Mouse (Mus musculus) layer of hippocampus, postnatal 10 days (tissue): ENCODE measurements at regions not wholly inside any gene's neighbourhood (a gene's known extent, or its start where the extent isn't known, plus 50 kb on each side); places are given as distances from the start of the nearest gene placed in this dataset.

Experiments
- DNase-seq, 2 experiments: peaks; one replicate each; pipeline ENCODE4 v3.0.0; 2021; ENCODE audit warnings: low spot score in 2 of 2

DNA sequence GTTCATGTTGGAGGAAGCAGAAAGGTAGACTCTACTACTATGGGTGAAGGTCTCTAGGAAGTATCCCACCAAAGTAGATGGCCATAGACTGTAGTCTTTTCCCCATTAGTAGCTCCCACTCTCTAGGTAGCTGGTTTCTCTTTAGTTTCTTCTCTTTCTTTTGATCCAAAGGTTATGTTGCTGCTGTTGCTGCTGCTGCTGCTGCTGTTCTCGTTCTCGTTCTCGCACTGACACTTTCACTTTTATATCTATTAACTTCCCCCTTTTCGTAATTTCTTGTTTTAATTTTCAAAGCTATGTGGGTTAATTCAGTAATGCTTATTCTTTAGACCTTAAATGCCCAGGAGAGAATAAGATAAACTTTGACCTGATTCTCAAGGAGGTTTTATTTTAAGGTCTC, 58.3 kb downstream of the Tmem100 start:
- DNase-seq: no peak

DNA sequence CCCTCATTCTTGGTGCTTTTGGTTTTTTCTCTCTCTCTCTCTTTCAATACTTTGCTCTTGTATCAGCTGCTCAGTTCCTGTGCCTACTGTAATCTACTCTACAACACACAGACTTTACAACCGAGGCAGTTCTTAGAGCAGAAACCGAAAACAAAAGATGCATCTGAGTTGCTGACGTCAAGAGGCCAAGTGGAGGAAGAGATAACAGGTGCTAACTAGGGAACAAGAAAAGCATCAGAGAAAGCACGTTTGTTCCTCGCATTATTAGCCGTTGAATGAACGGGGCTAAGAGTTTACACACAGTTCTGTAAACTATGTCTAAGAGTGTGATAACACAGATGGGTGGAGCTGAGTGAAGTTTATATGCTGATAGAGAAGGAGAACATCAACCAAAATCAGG, 63.9 kb downstream of the Tmem100 start:
- no peak for DNase-seq

DNA sequence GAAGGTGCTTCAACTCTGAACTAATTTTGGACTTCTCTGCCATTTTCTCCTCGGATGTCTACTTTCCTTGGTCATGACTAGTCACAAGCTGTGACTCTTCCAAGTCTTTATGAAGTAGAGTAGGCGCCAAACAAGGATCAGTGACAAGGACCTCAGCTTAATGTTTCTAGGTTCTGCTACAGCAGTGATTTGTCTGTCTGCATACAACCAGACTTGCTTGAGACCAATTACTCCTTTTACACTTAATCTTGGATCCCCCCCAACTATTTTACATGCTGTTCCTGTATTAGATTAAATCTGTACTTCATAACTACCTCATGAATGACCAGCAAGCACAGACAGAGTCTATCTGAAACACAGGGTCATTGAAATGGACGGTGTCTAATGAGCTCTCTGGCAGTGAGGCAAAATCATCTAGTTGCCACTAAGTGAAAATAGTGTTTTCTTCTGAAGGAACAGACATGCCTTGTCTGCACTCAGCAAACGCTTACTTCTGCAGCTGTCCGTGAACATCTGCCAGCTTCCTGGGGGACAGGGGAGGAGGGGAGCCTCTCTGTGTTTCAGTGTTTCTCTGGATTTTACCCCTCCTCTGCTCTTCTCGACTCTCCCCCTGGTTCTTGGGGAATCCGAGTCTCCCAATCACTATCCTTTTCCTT, 64.7 kb downstream of the Tmem100 start:
- peak; percentile 25 to 41 for DNase-seq

DNA sequence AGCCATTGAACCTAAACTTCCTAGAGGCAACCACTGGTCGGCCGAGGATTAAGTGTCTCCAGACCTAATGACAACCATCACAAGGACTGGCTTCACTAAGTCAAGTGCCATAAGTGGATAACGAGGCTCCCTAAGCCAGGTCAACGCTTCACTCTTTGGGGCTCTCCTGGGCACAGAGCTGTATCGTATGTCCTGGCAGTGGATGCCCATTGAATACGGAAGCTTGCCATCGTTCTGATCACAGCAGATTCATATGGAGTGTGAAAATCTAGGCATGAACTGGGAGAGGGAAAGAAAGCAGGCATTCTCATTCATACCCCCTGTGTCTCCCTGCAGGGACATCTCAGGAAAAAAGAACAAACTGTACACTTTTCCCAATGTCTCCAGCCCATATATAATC, 68.3 kb downstream of the Tmem100 start:
- no peak for DNase-seq

DNA sequence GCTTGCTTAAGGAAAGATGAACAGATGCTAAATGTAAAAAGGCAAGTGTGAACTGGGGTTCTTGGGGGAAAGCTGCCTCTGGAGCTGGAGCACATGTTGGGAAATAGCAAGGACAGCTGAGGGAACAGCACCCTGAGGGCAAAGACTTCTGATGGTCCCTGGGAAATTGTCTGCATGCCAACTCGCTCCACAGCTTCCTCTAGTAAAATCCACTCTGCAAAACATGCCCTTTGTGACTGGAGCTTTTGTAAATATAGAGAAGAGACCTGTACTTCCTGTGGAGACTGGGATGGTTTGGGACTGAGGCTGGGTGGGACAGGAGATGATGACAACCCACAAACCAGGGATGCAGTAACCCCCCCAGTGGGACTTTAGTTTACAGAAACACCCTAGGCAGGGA, 69.0 kb downstream of the Tmem100 start:
- no peak for DNase-seq

DNA sequence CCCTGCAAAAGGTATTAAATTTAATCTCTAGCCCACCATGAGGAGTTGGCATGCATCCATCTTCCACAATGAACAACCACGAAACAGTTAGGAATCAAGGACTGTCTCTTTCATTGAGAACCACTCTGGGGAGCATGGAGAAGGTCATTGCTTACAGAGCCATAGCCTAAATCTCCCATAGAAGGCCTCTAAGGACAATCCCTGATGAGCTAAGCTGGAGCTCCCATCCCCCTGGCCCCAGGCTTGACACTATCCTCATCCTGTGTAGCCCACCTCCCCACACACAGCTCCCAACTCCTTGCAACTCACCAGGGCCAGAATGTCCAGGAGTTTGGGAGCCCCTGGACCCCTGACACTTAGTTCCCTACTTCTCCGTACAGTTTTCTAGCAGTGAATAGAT, 70.0 kb downstream of the Tmem100 start:
- DNase-seq: no peak

DNA sequence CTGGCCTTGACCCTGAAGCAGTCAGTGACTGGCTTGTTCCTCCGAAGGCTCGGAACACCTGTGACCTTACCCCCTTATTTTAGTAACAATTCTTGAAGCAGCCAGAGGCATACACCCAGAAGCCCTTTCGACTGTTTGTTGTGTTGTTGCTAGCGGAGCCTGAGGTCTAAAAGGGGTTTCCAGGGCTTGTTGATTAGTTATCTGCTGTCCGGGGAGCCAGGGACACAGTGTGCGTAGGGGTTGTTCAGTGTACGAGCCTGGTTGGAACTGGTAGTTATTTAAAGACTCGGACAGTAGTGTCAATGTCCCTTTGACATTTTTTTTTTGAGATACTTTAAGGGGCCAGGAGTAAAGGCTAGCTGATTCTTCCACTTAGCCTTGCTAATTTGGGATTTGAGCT, 71.1 kb downstream of the Tmem100 start:
- no peak for DNase-seq

DNA sequence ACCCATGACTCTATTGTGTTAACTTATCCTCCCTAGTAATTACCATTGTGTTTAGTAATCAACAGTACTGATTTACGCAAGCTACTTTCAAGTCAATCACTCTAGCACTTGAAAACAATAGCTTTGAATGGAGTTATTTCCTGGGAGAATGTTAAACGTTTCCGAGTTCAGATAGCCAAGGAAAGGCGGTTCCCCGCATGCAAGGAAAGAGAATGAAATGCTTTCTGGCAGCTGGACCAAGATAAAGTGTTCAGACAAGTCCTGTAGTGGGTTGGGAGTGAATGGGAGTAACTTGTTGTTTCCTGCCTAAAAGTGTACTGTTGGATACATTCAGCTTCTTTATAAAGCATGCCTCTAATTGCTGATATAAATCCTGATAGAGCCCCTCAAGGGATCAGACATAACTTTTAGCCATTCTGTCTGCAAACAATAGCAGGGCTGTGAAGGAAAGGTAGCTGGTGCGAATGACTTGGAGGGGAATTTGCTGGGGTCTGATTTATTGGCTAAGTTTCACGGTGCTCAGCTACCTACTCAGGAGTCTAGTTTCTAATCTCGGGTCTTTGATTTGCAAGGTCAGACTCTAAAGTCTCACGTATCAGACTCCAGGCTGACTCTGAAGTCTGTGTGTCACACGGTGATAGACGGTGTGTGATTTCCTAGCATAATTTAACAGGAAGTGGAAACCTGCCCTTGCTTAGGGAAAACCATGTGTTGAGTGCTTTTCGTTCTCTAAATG, 76.1 kb downstream of the Tmem100 start:
- DNase-seq: no peak

DNA sequence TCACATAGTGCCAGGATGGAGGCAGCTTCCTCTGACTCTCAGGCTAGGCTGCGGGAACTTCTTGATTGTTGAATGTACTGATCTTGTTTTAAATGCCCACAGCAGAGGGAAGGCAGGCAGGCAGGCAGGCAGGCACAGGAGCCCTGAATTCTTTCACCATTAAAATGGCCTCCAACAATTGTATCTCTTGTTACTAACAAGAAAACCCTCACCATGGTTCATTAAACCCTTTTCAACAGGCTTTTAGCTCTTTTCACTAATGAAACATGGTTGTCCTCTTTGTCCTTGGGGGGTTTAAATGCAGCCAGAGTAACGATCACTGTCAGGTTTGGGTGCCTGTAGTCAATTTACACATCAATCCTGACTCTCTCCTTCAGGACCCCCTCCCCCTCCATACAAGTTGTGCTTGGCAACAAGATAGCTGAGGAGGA, 77.8 kb upstream of the Gm45716 start:
- DNase-seq: no peak

DNA sequence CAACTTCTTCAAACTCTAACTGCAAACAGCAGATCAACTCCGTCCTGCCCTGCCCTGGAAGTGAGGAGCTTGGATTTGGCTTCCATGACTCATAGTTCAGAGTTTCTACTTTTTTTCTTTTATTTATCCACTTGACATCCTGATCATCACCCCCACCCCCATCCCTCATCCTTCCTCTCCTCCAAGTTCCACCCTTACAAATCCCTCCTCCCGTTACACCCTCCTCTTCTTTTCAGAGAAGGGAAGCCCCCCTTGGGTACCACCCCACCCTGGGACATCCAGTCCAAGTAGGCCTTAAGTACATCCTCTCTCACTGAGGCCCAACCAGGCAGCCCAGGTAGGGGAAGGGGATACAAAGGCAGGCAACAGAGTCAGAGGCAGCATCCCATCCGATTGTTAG, 77.3 kb upstream of the Gm45716 start:
- no peak for DNase-seq

DNA sequence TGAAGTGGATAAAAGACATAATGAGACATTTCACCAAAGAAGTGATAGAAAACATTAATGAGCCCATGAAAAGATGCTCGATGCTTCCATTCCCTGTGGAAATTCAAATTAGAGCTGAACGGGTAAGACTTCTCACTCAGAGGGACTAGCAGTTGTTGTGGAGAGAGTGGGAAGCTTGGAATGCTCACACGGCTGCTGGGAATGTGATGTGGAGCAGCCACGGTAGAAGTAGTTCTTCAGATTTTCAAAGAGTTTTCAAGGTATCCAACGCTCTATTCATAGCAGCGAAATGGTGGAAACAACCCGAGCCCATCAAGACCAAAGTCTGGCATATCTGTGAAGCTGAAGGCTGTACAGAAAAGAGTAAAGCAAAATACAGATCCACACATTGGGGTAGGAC, 75.3 kb upstream of the Gm45716 start:
- DNase-seq: no peak

DNA sequence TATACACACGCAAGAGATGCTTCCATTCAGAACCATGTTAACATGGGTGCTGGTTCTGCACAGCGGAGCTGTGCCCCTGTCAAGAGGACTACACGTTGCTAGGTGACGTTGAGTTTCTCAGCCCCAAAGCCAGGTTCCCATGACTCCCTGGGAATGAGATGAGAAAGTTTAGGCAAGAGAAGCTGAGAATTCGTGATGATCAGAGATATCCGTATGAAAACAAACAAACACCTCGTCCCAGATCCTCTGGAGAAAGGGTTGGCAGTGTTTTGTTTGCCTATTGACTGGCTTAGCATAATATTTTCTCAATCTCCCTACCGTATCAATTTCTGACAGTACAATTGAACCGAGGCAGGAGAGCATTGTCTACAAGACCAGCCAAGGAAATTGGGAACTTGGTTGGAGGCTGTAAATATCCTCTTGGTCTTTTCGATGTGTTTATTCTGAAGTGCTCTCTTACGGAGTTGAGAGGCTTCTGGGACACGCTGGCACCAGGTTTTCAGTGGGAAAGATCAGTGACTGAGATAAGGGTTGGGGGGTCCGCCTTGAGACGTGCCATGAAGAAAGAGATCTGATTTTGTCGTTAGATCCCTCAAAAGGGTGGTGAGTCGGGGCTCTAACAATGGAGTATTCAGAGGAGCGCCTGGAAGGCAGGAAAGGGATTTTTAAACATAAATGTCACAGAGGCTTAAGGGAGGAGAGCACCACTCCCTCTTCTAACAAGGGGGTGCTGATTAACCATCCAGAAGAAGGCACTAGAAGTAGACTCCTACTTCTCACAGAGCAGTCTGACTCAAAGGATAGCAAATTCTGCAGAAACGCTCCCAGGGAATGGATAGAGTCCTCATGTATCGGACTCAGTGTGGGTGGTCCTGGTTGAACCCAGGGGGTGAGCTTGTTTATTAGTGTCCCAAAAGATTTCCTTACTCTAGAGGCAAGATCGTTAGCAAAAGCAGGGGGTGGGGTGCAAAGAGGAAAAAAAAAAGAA, 70.5 kb upstream of the Gm45716 start:
- DNase-seq: no peak

DNA sequence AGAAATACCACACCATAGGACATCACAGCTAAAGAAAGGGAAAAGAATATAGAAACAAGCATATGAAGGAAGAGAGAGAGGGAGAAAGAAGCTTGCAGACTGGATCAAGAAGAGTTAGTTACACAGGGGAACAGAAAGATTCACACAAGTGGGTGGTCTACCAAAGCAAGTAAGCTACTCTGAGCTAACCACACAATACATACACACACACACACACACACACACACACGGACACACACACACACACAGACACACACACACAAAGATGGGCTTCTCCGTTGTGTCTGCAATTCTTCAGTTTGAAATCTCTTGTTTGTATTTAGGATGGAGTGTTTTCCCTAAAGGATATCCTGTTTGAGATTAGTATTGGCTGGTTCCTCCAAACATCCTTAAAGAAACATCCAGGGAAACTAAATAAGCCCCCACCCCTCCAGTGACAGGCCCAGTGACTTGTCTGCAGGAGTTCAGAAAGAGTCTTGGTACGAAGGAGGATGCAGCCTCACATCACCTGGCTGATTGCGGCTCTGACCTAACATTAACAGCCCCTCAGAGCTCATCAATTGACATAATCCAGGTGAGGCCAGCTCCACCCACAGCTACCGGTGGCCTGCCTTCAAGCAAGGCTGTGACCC, 69.7 kb upstream of the Gm45716 start:
- no peak for DNase-seq

DNA sequence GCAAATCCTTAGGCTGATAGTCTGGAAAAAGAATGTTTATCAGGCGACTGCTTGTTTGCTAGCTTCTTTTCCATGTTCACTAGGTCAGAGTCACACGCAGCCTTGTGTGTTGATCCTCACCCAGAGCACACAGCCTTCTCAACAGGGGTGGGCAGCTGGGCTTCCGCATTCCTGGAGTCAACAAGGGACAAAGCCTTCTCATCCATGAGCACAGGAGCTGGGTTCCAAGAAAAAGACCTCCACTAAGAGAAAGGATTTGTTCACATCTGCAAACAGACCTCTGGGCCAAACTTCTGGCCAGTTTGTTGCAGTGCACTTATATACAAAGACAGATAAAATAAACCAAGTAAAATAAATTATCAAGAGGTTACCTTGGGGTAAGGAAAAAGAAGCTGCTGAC, 65.6 kb upstream of the Gm45716 start:
- DNase-seq: no peak

DNA sequence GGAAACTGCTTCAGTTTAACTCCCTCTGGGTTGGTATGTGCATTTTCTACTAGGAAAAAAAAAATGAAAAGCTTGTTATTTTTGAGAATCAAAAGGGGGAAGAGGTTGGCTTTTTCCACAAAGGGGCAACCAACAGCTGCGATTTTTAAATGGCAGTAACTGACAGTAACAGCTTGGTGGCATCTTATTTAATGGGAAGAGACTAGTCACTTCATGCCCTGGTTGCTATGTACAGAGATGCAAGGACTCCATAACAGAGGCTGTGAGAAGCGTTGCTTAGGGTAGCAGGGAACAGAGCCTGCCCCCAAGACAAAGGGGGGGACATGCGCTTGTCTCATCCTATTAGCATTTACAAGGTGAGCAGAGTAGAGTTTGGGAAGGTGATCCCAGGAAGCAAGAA, 64.8 kb upstream of the Gm45716 start:
- DNase-seq: no peak

DNA sequence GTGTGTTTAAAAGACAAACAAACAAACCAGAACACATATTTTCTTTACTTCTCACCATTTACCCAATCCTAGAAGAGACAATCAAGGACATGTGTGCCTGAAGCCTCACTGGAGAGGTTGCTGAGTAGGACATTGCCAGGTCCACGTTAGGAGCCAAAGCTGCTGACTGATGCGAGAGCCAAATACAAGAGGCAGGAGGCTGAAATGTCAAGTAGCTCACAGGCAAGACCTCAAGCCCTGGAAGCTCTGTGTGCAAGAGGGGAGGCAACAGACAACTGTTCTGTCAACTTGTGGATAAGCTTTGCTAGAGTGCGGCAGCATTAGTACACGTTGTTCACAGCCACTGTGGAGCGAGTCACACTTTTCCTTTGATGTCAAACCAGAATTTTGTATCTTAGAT, 63.6 kb upstream of the Gm45716 start:
- no peak for DNase-seq

DNA sequence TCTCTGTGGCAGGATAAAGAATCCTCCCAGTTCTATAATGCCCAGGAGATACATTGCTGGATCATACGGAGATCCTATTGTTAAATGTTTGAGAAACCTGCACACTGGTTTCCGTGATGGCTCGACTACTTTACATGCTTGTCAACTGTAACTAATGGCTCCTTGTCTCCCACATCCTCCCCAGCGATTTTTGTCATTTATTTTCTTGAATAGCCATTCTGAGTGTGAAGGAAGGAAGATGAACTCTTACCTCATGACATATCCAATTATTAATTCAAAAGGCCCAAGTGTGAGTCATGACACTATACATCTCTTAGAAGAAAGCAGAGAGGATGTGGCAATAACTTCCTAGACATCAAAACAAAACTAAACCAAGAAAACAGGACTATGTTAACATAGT, 61.2 kb upstream of the Gm45716 start:
- DNase-seq: no peak

DNA sequence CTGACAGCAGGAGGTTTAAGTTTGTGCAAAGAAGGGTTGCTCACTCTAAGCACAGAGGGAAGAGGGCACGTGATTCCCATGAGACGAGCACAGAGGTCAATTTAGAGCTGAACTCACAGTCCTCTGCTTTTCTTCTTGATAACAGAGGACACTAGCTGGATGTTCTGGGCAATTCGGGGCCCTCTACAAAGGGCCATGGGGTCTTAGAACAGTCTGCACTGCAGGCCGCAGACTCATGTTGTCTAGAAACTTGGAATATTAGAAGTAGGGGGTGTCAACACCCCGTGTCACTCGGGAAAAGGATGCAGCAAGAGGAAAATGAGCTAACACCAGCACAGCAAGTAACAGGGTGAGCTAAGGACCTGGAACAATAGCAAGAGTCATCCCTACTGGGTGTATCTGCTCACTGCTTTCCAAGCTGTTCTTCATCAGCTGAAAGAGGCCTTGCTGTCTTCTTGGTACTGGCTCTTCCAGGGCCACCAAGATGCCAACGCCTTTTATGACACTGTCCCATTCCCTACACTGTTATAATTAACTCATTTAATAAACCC, 58.5 kb upstream of the Gm45716 start:
- no peak for DNase-seq

DNA sequence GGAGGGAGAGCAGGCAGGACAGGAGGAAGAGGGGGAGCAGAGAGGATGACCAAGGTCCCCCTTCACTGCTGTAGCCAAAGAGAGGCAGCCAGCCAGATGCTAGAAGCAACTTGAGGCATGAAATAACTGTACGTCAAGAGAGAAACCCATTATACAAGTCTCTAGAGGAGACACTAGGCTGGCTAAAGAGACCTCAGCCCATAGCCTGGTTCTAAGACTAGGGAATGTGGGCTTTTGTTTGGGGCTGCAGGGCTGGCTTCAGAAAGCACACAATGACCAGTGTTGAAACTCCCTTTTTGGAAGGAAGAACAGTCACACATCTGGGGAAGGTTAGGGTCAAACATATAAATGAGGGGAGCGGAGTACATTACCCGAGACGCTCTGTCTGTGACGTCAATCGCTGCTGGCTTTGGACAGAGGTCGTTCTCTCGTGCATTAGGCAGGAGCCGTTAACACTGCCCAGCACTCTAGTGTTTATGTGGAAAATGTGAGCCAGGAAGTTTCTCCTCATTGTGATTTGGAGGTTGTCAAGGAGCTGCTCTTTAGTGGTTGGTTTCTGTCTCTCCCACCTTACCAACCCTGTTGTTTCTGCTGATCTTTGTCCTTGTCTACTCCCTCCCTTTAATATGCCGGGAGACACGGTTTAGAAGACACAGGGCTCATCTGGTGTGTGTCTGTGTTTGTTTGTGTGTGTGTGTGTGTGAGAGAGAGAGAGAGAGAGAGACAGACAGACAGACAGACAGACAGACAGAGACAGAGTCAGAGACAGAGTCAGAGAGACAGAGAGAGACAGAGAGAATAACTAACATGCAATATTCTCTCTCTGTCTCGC, 57.5 kb upstream of the Gm45716 start:
- DNase-seq: no peak

DNA sequence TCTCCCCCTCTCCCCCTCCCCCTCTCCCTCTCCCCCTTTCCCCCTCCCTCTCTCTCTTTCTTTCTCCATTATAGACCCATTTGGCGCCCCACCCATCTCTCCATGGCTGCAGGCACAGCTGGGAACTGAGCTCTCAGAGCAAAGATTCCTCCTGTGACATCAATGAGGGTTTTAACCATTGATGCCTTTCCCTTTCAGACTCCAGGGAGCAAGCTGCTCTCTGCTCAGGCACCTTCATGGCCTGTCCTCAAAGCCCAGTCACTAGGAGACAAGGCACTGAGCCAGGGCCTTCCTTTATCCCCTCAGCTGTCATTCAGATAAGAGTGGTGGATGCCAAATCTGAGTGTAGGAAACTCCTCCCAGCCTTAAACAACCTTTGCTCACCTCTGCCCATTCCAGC, 56.8 kb upstream of the Gm45716 start:
- peak; percentile 22 to 36 for DNase-seq
